Mouse (Mus musculus): ENCODE data around the gene Gm5773.
"Not testable (repeated sequence)": the region's sequence is repeated elsewhere in the genome, so short reads cannot be mapped to it uniquely, and the experiment has no call there.

The Gm5773 gene

DNA sequence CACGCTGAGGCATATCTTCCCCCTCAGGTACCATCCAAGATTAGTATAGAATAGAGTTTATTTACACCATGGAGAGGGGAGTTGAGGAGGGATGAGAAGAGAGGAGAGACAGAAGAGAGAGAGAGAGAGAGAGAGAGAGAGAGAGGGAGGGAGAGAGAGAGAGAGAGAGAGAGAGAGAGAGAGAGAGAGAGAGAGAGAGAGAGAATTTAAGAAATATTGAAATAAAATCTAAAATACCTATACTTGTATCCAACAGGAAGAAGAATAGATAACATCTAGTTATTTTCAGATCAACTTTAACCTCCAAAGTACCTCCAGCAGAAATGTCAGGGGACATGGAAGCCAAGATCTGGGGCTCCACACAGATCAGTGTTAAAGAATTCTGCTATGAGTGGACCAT is at the start of gene Gm5773:
Gene Gm5773 (plus strand): TSS at position 301 of the 400 bp plus-strand sequence.
- not testable (repeated sequence) for DNase-seq (ENCODE audit: low read depth, low spot score)

DNA sequence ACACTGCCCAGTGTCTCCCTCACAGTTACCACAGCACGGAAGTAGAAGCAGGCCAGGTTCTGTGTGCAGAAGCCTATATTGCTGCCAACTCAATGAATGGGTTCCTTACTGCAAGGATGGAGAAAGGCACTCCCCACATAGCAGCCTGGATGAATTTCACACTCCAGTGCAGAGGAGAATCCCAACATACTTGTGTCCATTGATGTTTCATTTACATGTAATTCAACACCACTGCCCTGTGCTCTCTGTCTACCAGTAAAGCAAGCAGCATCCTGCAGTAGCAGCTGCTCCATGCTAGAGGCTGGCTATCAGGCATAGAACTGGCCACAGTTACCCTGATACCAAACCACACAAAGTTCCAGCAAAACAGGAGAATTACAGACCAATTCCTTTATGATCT is 27.3 kb upstream of the Gm5773 start:
- DNase-seq (ENCODE audit: low read depth, low spot score) = not testable (repeated sequence)

DNA sequence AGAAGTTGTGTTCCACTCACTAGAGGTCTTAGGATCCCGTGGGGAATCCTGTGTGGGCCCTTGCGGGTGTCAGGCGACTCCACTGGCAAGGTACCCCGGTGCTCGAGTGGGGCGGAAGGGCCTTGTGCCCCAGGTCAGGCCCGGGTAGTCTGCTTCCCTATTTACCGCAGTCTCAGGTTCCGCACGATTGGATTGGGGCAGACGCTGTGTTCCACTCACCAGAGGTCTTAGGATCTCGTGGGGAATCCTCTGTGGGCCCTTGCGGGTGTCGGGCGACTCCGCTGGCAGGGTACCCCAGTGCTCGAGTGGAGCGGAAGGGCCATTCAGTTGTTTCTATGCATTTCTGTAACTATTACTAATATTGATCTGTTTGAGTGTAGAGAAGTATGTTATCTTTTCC is 18.8 kb upstream of the Gm5773 start:
- DNase-seq (ENCODE audit: low read depth, low spot score) = not testable (repeated sequence)

DNA sequence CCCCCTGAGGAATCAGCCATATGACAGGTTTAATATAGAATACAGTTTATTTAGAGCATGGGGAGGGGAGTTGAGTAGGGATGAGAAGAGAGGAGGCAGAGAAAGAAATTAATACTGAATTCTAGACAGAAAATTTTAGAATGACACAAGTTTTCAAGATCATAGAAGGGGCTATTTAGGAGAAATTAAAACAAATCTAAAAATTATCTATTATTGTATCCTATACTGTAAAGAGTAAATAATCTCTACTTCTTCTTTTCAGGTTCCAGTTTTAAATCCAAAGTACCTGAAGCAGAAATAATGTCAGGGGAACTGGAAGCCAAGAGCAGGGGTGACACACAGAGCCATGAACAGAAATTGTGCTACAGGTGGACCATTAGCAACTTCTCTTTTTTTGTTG is 23.3 kb downstream of the Gm5773 start, which contains the start of gene Tdpoz4:
Gene Tdpoz4 (plus strand): TSS at position 301 of the 400 bp plus-strand sequence.
- not testable (repeated sequence) for DNase-seq (ENCODE audit: low read depth, low spot score)

DNA sequence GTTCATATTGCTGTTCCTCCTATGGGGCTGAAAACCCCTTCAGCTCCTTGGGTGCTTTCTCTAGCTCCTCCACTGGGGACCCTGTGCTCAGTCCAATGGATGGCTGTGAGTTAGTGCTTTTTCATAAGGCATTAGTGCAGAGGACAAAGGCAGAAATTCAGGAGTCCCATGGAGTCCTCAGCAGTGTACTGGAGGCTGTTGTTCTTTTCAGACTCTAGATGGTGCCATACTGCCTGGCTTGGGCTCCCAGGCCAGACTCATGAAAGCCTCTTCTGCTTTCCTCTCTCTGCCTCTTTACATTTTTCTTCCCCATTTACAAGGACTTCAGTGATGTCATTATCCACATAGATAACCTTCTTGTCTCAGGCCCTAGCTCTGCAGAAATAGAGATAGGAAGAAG is 40.5 kb downstream of the Gm5773 start:
- DNase-seq (ENCODE audit: low read depth, low spot score) = not testable (repeated sequence)
